Mouse (Mus musculus): ENCODE measurements around the gene Pes1. TPM values are rescaled to one million over a fixed set of nuclear protein-coding genes. Genes with fewer than 3 reads are reported as not detected.

Pes1 gene
- polyA plus RNA-seq, 1 experiment, result 55.6 TPM

GRCm38 (mm10) chr11:3996840-3997239 is 33.1 kb downstream of the Pes1 start:
- H3K4me3 ChIP-seq (ENCODE audit: control insufficient read depth, insufficient read depth, low read length), result no peak overlapping the region
- no peak overlapping the region for H3K27ac ChIP-seq (ENCODE audit: control insufficient read depth, insufficient read depth, low read length)
- WGBS, result 87% methylated on average over 3 of the region's 3 CpGs
- H3K36me3 ChIP-seq (ENCODE audit: control insufficient read depth, insufficient read depth, low read length), result no peaks in the 10 kb centered on the region
- H3K27me3 ChIP-seq (ENCODE audit: control insufficient read depth, insufficient read depth, low read length), result no peaks in the 10 kb centered on the region; the same call in 1 of the 2 replicates
- no peaks in the 10 kb centered on the region for H3K4me1 ChIP-seq (replicated peaks; ENCODE audit: control insufficient read depth, insufficient read depth, low read length)
- no peak for TF ChIP-seq CTCF (IDR thresholded peaks at IDR 0.05; ENCODE audit: borderline replicate concordance, control insufficient read depth, extremely low read depth, insufficient read depth, low read length, poor library complexity)
- TF ChIP-seq POLR2A (IDR thresholded peaks at IDR 0.05; ENCODE audit: control insufficient read depth, extremely low read depth, insufficient read depth, low read length, poor library complexity), result no peak
- DNase-seq, result no peak

- Histone ChIP-seq H3K27me3 (ENCODE audit: control insufficient read depth, insufficient read depth, low read length) (no peaks in the 10 kb centered on the region; the same call in 1 of the 2 replicates), H3K4me1 (replicated peaks; ENCODE audit: control insufficient read depth, insufficient read depth, low read length) (no peaks in the 10 kb centered on the region), H3K36me3 (ENCODE audit: control insufficient read depth, insufficient read depth, low read length) (no peaks in the 10 kb centered on the region), H3K27ac (ENCODE audit: control insufficient read depth, insufficient read depth, low read length) (no peak overlapping the region), H3K4me3 (ENCODE audit: control insufficient read depth, insufficient read depth, low read length) (peak overlapping the region; percentile 13)
- TF ChIP-seq POLR2A (IDR thresholded peaks at IDR 0.05; ENCODE audit: control insufficient read depth, extremely low read depth, insufficient read depth, low read length, poor library complexity), result no peak
- no peak for TF ChIP-seq CTCF (IDR thresholded peaks at IDR 0.05; ENCODE audit: borderline replicate concordance, control insufficient read depth, extremely low read depth, insufficient read depth, low read length, poor library complexity)
- WGBS, result 7% methylated on average over 66 of the region's 66 CpGs
- no peak for DNase-seq
These were observed 34.4 kb downstream of the Pes1 start for GRCm38 (mm10) chr11:3997978-3998720.

- 94% methylated on average over 5 of the region's 5 CpGs for WGBS
- Histone ChIP-seq H3K4me1 (replicated peaks; ENCODE audit: control insufficient read depth, insufficient read depth, low read length) (no peaks in the 10 kb centered on the region), H3K4me3 (ENCODE audit: control insufficient read depth, insufficient read depth, low read length) (no peak overlapping the region), H3K36me3 (ENCODE audit: control insufficient read depth, insufficient read depth, low read length) (no peaks in the 10 kb centered on the region), H3K27me3 (ENCODE audit: control insufficient read depth, insufficient read depth, low read length) (no peaks in the 10 kb centered on the region; the same call in 1 of the 2 replicates), H3K27ac (ENCODE audit: control insufficient read depth, insufficient read depth, low read length) (no peak overlapping the region)
- TF ChIP-seq CTCF (IDR thresholded peaks at IDR 0.05; ENCODE audit: borderline replicate concordance, control insufficient read depth, extremely low read depth, insufficient read depth, low read length, poor library complexity), result no peak
- no peak for TF ChIP-seq POLR2A (IDR thresholded peaks at IDR 0.05; ENCODE audit: control insufficient read depth, extremely low read depth, insufficient read depth, low read length, poor library complexity)
- DNase-seq, result no peak
These were observed 35.8 kb downstream of the Pes1 start for GRCm38 (mm10) chr11:3999547-3999946.

- H3K4me1 ChIP-seq (replicated peaks; ENCODE audit: control insufficient read depth, insufficient read depth, low read length), result no peaks in the 10 kb centered on the region
- peak; percentile 62 for DNase-seq
- TF ChIP-seq POLR2A (IDR thresholded peaks at IDR 0.05; ENCODE audit: control insufficient read depth, extremely low read depth, insufficient read depth, low read length, poor library complexity), result no peak
- peak; percentile 83; the same call in 1 of the 2 replicates for TF ChIP-seq CTCF (IDR thresholded peaks at IDR 0.05; ENCODE audit: borderline replicate concordance, control insufficient read depth, extremely low read depth, insufficient read depth, low read length, poor library complexity)
- H3K4me3 ChIP-seq (ENCODE audit: control insufficient read depth, insufficient read depth, low read length), result no peak overlapping the region
- no peak overlapping the region for H3K27ac ChIP-seq (ENCODE audit: control insufficient read depth, insufficient read depth, low read length)
- no peaks in the 10 kb centered on the region; the same call in 1 of the 2 replicates for H3K27me3 ChIP-seq (ENCODE audit: control insufficient read depth, insufficient read depth, low read length)
- 8% methylated on average over 5 of the region's 5 CpGs for WGBS
- no peaks in the 10 kb centered on the region for H3K36me3 ChIP-seq (ENCODE audit: control insufficient read depth, insufficient read depth, low read length)
These were observed 37.8 kb downstream of the Pes1 start for GRCm38 (mm10) chr11:4001603-4002002.

GRCm38 (mm10) chr11:4005220-4005805 is 41.5 kb downstream of the Pes1 start:
- Histone ChIP-seq H3K4me3 (ENCODE audit: control insufficient read depth, insufficient read depth, low read length) (no peak overlapping the region), H3K36me3 (ENCODE audit: control insufficient read depth, insufficient read depth, low read length) (no peaks in the 10 kb centered on the region), H3K4me1 (replicated peaks; ENCODE audit: control insufficient read depth, insufficient read depth, low read length) (no peaks in the 10 kb centered on the region), H3K27me3 (ENCODE audit: control insufficient read depth, insufficient read depth, low read length) (no peaks in the 10 kb centered on the region), H3K27ac (ENCODE audit: control insufficient read depth, insufficient read depth, low read length) (no peak overlapping the region)
- TF ChIP-seq POLR2A (IDR thresholded peaks at IDR 0.05; ENCODE audit: control insufficient read depth, extremely low read depth, insufficient read depth, low read length, poor library complexity), result no peak
- WGBS, result 11% methylated on average over 5 of the region's 5 CpGs
- DNase-seq, result no peak

- 96% methylated on average over 3 of the region's 3 CpGs for WGBS
- TF ChIP-seq POLR2A (IDR thresholded peaks at IDR 0.05; ENCODE audit: control insufficient read depth, extremely low read depth, insufficient read depth, low read length, poor library complexity) (no peak), CTCF (IDR thresholded peaks at IDR 0.05; ENCODE audit: borderline replicate concordance, control insufficient read depth, extremely low read depth, insufficient read depth, low read length, poor library complexity) (no peak)
- no peak overlapping the region for H3K27ac ChIP-seq (ENCODE audit: control insufficient read depth, insufficient read depth, low read length)
- H3K4me1 ChIP-seq (replicated peaks; ENCODE audit: control insufficient read depth, insufficient read depth, low read length), result no peaks in the 10 kb centered on the region
- no peaks in the 10 kb centered on the region for H3K36me3 ChIP-seq (ENCODE audit: control insufficient read depth, insufficient read depth, low read length)
- H3K4me3 ChIP-seq (ENCODE audit: control insufficient read depth, insufficient read depth, low read length), result no peak overlapping the region
- DNase-seq, result no peak
- no peaks in the 10 kb centered on the region for H3K27me3 ChIP-seq (ENCODE audit: control insufficient read depth, insufficient read depth, low read length)
These were observed 42.7 kb downstream of the Pes1 start for GRCm38 (mm10) chr11:4006462-4006861.
